Comparison of ENCODE assay signal across 8 mouse cellular contexts in the genomic region with DNA sequence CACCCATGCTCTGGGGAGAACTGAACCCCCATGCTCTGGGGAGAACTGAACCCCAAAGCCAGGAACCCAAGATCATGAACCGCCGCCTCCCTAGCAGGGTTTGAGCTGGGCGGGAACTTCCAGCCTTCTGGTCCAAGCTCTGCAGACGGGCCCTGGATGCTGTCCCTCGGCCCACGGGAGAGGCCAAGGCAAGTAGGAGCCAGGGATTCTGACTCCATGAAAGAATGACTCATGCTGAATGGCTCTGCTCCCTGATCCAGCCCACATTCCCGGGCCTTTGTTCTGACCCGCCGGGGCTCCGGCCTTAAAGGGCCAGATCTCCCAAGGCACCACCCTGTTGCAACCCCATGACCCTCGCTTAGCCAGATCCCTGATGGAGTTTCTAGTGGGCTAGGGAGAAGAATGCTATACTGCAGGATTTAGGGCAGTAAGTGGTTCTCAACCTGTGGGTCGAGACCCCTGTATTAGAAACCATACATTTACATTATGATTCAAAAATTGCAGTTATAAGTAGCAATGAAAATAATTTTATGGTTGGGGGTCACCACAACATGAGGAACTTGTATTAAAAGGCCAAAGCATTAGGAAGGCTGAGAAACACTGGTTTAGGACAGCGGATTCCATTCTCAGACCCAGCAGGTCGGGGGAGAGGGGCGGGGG.
DNase-seq lines count a peak whose midpoint lies in the region; TF ChIP-seq lines count a peak whose summit lies in the region.
"Had no signal": no experiment of that assay in that cellular context is flagged by ENCODE, and none has a peak within 500 bp of the region (broad histone marks: within the 10 kb centered on the region; RNA-seq: fewer than 3 reads in every experiment).

No protein-coding gene starts in this region.

- no peaks in the 10 kb centered on the region for H3K9me3 ChIP-seq in limb, embryonic 10.5 days (replicated peaks)
- H3K9me3 ChIP-seq: embryonic facial prominence, embryonic 12.5 days had no signal

- H3K27me3 ChIP-seq in limb, embryonic 10.5 days (ENCODE audit: low read depth, poor library complexity, severe bottlenecking): no peaks in the 10 kb centered on the region
- no peaks in the 10 kb centered on the region for H3K27me3 ChIP-seq in myocyte (ENCODE audit: control insufficient read depth, insufficient read depth, insufficient read length)

- H3K79me2 ChIP-seq in myocyte (ENCODE audit: control insufficient read depth, insufficient read depth): no peaks in the 10 kb centered on the region

- WGBS in limb, embryonic 10.5 days: 21% methylated on average over 14 of the region's 15 CpGs

- no peak overlapping the region for H3ac ChIP-seq in myocyte (ENCODE audit: control insufficient read depth, insufficient read length)

- no peak overlapping the region for H3K4me3 ChIP-seq in limb, embryonic 10.5 days
- peak overlapping the region; percentile 23 for H3K4me3 ChIP-seq in myocyte
- H3K4me3 ChIP-seq: embryonic facial prominence, embryonic 12.5 days had no signal

- peak; percentile 91 for DNase-seq in R1 (ENCODE audit: low read depth, low spot score)
- DNase-seq in cerebellum, adult 18-20 months: peak; percentile 49 to 53
- peak; percentile 77 for DNase-seq in gastrocnemius, postnatal 10 days
- DNase-seq in induced T-regulatory cell, adult 2 months (ENCODE audit: low read depth): peak; percentile 27
- DNase-seq in limb, embryonic 10.5 days (ENCODE audit: low spot score): peak; percentile 51
- DNase-seq in thymus, postnatal 0 days (ENCODE audit: low spot score): no peak

- peaks cover 42% of the 10 kb centered on the region for H3K4me1 ChIP-seq in limb, embryonic 10.5 days

- peak; percentile 78 for TF ChIP-seq POLR2A in myocyte (IDR thresholded peaks at IDR 0.05; ENCODE audit: insufficient read length, low read depth)

- peak overlapping the region; percentile 21 for H3K27ac ChIP-seq in limb, embryonic 10.5 days
- H3K27ac ChIP-seq: embryonic facial prominence, embryonic 12.5 days had no signal

- H3K4me2 ChIP-seq in myocyte (ENCODE audit: low read depth): peak overlapping the region; percentile 79
- H3K4me2 ChIP-seq: embryonic facial prominence, embryonic 12.5 days had no signal

- no peaks in the 10 kb centered on the region for H3K36me3 ChIP-seq in limb, embryonic 10.5 days
- no peaks in the 10 kb centered on the region for H3K36me3 ChIP-seq in myocyte (ENCODE audit: control insufficient read depth, insufficient read depth)
- H3K36me3 ChIP-seq: embryonic facial prominence, embryonic 12.5 days had no signal

TF ChIP-seq in myocyte, 11 proteins besides CTCF, POLR2A, EP300 and RAD21:
- TF ChIP-seq E2F4 (IDR thresholded peaks at IDR 0.05; ENCODE audit: insufficient read depth): no peak
- no peak for TF ChIP-seq MAX (IDR thresholded peaks at IDR 0.05; ENCODE audit: low read depth)
- no peak for TF ChIP-seq TCF3 (IDR thresholded peaks at IDR 0.05; ENCODE audit: insufficient read length, low read depth)
- TF ChIP-seq POLR2AphosphoS2 (IDR thresholded peaks at IDR 0.05; ENCODE audit: insufficient read length, low read depth): peak; percentile 43
